Mouse (Mus musculus) thymus, adult 2 months (tissue): ENCODE measurements around the gene Gadd45a. TPM values are rescaled to one million over a fixed set of nuclear protein-coding genes. Genes with fewer than 3 reads are reported as not detected.

Experiments used
- DNase-seq: peaks from one replicate; pipeline ENCODE4 v3.0.0; 2021
- H3K27ac ChIP-seq: fragments of 200-500 bp; 2 replicates; pipeline ENCODE4 v1.5.1; 2012; ENCODE audit warnings: low read length, control low read depth; ENCODE audit not compliant: control insufficient read depth, insufficient read depth
- H3K27me3 ChIP-seq: fragments of 200-500 bp; 2 replicates; pipeline ENCODE4 v1.6.1; 2012; ENCODE audit warnings: mild to moderate bottlenecking, low read length, moderate library complexity, mixed read lengths; ENCODE audit not compliant: control insufficient read depth, insufficient read depth
- H3K36me3 ChIP-seq: fragments of 200-500 bp; 2 replicates; pipeline ENCODE4 v1.6.1; 2012; ENCODE audit warnings: mild to moderate bottlenecking, low read length, moderate library complexity; ENCODE audit not compliant: control insufficient read depth, insufficient read depth
- H3K4me1 ChIP-seq: fragments of 200-500 bp; replicated peaks from 2 replicates; pipeline ENCODE4 v1.6.1; 2012; ENCODE audit warnings: low read length; ENCODE audit not compliant: control insufficient read depth, insufficient read depth
- H3K4me3 ChIP-seq: fragments of 200-500 bp; 2 replicates; pipeline ENCODE4 v1.5.1; 2012; ENCODE audit warnings: mild to moderate bottlenecking, low read length, control low read depth, moderate library complexity; ENCODE audit not compliant: control insufficient read depth, insufficient read depth
- CTCF ChIP-seq: fragments of 200-500 bp; IDR thresholded peaks from 2 replicates; pipeline ENCODE4 v1.5.1; 2012; ENCODE audit warnings: mild to moderate bottlenecking, control low read depth, low read length, moderate library complexity, borderline replicate concordance; ENCODE audit not compliant: control insufficient read depth, poor library complexity, insufficient read depth; ENCODE audit errors: extremely low read depth
- POLR2A ChIP-seq: fragments of 200-500 bp; IDR thresholded peaks from 2 replicates; pipeline ENCODE4 v1.6.1; 2012; ENCODE audit warnings: mild to moderate bottlenecking, low read length, control low read depth, moderate library complexity; ENCODE audit not compliant: control insufficient read depth, poor library complexity, insufficient read depth; ENCODE audit errors: extremely low read depth
- WGBS: fragments of 180-500 bp; shearing (Covaris S2); methylation state at CpG from one replicate; pipeline ENCODE4 v1.1.7; 2018; 5-methylcytosine and 5-hydroxymethylcytosine counted together
- polyA plus RNA-seq: library from polyadenylated mRNA; depleted of rRNA; stranded (reverse); fragments of >200 nt; gene quantifications from 2 replicates; pipeline ENCODE4 v1.2.3, GENCODE M21; 2012

Gene Gadd45a
- polyA plus RNA-seq, 1 experiment, result 44.9 TPM

DNA sequence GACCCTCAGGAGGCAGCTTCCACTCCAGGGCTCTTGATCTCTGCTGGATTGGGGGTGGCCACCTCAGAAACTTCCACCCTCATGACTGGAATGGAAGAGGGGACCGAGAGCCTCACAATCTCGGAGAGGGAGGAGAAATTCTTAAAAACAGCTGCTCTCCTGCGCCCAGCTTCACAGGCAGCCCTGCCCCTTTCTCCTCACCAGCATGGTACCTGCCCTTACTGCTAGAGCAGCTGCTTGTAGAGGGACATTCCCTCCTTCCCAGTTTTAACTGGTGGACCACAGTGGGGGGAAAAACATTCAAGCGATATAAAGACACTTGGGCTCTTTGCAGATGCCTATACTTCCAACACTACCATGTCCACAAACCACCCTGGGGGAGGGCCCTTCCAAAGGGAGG, 18.9 kb downstream of the Gadd45a start:
- no peaks in the 10 kb centered on the region for H3K27me3 ChIP-seq
- H3K36me3 ChIP-seq, result no peaks in the 10 kb centered on the region
- 96% methylated on average over 4 of the region's 4 CpGs for WGBS
- H3K4me3 ChIP-seq, result no peak overlapping the region
- H3K4me1 ChIP-seq, result no peaks in the 10 kb centered on the region
- H3K27ac ChIP-seq, result no peak overlapping the region
- TF ChIP-seq CTCF, result no peak
- TF ChIP-seq POLR2A, result no peak
- DNase-seq, result no peak

DNA sequence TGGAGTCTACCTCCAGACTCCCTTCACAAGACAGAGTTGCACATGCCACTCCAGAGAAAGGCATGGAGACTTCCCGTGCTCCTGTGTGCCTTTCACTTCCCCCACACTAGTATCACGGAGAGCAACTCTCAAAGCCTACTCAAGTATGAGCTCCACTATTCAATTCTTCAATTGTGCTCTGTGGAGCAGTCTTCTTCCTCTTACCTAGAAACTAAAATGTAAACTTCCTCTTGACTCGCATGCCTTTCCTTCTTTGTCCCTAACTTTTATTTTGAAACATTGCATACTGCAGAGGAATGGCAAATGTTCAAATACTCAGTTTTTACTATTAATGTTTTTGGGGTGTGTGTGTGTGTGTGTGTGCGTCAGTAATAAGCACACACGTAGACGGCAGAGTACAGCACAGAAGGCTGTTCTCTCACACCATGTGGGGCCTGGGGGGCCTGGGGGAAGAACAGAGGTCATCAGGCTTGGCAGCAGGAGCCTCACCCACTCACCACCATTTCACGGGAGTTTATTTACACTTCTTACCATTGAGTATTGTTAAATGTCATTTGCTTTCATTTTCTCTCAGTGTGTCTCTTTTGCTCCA, 20.6 kb downstream of the Gadd45a start:
- TF ChIP-seq POLR2A, result no peak
- Histone ChIP-seq H3K4me3 (no peak overlapping the region), H3K4me1 (peaks cover 3% of the 10 kb centered on the region; the same call in 1 of the 2 replicates), H3K27ac (no peak overlapping the region), H3K27me3 (no peaks in the 10 kb centered on the region), H3K36me3 (no peaks in the 10 kb centered on the region)
- DNase-seq, result no peak
- 83% methylated on average over 7 of the region's 7 CpGs for WGBS

DNA sequence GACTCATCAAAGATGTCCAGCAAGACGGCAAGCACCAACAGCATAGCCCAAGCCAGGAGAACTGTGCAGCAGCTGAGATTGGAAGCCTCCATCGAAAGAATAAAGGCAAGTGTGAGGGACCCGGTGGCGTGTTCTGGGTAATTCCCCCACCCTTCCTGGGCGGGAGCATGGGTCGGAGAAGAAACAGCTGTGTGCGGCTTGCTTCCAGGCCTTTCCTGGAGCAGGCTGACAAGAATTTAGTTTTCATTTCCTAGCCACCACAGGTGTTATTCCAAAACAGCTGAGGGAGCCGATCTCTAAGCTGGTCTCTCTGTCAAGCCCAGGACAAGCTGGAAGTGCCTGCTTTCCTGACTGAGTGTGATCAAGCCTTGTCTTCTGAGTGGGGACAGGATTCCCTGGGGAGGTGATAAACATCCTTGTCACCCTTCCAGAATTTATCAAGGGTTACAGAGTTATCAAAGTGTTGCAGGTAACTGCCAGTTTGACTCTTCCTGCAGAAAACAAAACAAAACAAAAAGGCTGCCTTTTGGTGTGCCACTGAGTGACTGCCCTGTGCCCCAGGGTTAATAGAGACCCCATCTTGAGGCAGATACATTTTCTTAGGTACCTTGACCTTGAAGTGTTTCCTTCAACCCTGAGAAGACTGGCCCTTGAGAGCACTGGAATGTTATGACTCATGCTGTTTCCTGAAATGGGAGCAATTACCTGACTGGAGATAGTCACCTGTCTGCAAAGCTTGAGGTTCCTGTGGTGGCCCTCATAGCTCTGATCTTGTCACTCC, 21.3 kb downstream of the Gadd45a start:
- Histone ChIP-seq H3K27ac (no peak overlapping the region), H3K36me3 (no peaks in the 10 kb centered on the region), H3K4me1 (peaks cover 3% of the 10 kb centered on the region; the same call in 1 of the 2 replicates), H3K4me3 (no peak overlapping the region), H3K27me3 (no peaks in the 10 kb centered on the region)
- 89% methylated on average over 8 of the region's 8 CpGs for WGBS
- TF ChIP-seq CTCF (no peak), POLR2A (no peak)
- DNase-seq, result no peak

DNA sequence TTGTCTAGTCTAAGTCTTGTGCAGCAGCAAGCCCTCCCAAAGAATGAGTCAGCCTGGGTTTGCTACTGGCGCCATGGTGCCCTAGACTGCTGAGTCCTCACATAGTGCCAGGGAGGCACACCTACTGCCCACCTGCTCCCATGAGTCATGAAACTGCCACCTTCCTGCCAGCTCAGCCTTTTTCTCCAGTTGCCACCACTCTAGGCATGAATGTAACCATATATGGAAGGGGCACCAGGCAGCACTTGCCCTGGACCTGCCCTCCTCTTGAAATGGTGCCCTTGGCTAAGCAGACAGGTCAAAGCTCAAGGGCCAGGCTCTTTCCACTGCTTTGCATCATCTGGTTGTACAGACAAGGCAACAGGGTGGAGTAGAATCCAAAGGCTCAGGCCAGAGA, 22.6 kb downstream of the Gadd45a start:
- Histone ChIP-seq H3K27ac (no peak overlapping the region), H3K4me1 (peaks cover 3% of the 10 kb centered on the region; the same call in 1 of the 2 replicates), H3K27me3 (no peaks in the 10 kb centered on the region), H3K36me3 (no peaks in the 10 kb centered on the region), H3K4me3 (no peak overlapping the region)
- no peak for TF ChIP-seq POLR2A
- no peak for TF ChIP-seq CTCF
- DNase-seq, result no peak
- 87% methylated on average over 1 of the region's 1 CpGs for WGBS

DNA sequence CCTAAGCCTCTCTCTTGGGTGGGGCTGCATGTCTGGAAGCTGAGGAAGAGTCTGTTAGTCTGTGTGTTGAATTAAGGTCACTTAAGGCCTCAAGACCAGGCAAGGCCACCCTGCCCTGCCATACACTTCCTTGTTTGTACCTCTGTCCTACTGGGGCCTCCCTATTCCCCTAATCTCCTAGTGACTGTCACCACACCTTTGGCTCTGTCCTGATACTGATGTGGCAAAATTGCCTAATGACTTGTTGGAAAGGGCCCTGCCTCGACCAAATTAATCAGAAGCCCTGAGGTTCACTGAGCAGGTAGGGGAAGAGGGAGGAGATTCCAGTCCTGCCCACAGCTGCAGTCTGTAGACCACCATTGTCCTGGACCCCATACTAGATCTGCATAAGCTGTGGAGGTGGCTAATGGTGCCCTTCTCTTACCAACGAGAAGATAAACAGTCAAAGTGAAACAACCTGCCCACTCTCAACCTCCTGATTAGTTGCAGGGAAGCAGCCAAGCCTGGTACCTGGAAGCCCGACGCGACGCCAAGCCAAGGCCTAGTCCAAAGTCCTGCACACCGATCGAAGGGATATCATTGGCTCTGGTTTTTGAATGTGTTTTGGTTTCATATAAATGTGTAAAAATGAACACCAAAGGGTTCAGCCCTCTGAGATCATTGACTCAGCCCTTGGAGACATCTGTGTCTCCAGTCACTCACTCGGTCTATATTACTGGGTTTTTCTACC, 23.1 kb downstream of the Gadd45a start:
- H3K27me3 ChIP-seq, result no peaks in the 10 kb centered on the region
- no peak for TF ChIP-seq CTCF
- no peak for TF ChIP-seq POLR2A
- DNase-seq, result no peak
- H3K4me3 ChIP-seq, result no peak overlapping the region
- H3K4me1 ChIP-seq, result peaks cover 3% of the 10 kb centered on the region; the same call in 1 of the 2 replicates
- 94% methylated on average over 9 of the region's 9 CpGs for WGBS
- no peak overlapping the region for H3K27ac ChIP-seq
- H3K36me3 ChIP-seq, result no peaks in the 10 kb centered on the region

DNA sequence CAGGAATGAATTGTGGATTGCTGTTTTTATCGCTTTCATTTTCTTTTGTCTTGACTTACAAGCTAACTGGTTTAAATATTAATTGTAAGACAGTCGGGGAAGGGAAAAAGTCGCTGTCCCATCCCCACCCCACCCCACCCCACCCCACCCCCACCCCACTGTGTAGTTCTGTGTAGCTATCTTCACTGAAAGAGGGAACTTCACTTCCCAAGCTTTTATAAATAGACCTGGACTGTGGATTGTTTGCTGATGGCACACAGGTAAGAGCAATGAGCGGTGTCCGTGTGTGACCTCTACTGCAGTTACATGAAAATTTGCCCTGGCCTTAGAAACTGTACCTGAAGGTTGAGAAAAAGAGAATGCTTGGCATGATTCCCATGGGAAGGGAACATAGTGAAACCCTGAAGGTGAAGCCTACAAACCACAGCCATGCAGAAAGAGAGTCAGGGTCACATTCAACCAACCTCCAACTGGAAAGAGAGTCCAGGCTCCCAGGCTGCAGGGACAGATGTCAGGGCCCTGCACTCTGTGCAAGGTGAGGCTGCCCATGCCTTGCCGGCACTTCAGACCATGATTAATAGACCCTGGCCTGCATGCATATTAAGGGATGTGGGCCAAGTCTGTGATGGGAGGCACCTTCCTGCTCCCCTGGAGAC, 23.8 kb downstream of the Gadd45a start:
- Histone ChIP-seq H3K27me3 (no peaks in the 10 kb centered on the region), H3K27ac (no peak overlapping the region), H3K36me3 (no peaks in the 10 kb centered on the region), H3K4me1 (peaks cover 3% of the 10 kb centered on the region; the same call in 1 of the 2 replicates), H3K4me3 (no peak overlapping the region)
- TF ChIP-seq CTCF (no peak), POLR2A (no peak)
- no peak for DNase-seq
- WGBS, result 96% methylated on average over 6 of the region's 6 CpGs
